Comparison of ENCODE assay signal across 8 mouse cellular contexts in the genomic region with DNA sequence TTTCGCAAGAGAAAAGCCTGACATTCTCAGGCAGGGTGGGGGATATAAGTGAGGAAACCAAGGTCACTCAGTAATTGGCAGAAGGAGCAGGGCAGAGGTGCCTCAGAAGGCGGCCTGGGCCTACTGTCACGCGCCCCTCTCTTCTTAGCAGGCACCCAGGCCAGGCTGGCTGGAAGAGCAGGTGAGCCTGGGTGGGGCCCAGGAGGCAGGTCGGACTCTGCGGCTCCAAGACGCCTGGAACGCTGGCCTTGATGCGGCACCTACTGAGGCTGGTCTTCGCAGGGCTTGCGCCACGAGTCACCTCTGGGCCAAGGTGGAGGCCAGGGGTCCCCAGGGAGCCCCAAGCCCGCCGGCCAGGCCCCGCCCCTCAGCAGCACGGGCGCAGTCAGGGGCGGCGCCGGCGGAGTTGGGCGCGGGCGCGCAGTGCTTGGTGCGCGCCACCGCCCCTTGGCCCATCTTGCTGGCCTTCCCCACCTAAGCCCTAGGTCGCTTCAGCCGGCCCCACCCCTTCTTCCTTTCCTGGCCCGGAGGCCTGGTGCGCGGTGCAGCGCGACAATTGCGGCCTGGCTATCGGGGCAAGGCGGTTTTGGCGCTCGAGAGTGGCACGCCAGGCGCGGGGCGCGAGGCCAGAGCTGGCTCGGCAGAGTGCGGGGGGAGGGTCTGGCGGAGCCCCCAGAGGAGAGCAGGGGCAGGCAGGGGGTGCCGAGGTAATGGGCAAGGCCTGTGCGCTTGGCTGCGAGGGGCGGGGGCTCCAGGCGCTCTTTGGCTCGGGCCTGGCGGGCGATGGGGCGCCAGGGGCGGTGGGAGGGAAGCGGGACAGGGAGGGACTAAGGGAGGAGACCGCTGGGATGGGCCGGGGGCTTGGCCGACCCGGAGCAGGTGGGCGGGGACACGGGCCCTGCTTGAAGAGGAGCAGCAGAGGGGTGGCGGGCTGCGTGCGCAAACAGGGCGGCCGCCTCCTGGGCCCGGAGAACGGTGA. TPM values are rescaled to one million over a fixed set of nuclear protein-coding genes. Genes with fewer than 3 reads are reported as not detected.
DNase-seq lines count a peak whose midpoint lies in the region; ATAC-seq and TF ChIP-seq lines count a peak whose summit lies in the region.

A gene (plus strand): TSS at position 552 of the 979 bp plus-strand sequence.

- H3K36me3 ChIP-seq in embryonic facial prominence, embryonic 15.5 days = no peaks in the 10 kb centered on the region
- H3K36me3 ChIP-seq in heart, embryonic 12.5 days = no peaks in the 10 kb centered on the region
- 0 out of 2 replicates have a peak, but pooled peaks cover 3% of the 10 kb centered on the region for H3K36me3 ChIP-seq in lung, embryonic 14.5 days (ENCODE audit: insufficient read depth)

- peak within 1 kb of the TSS; percentile 57 for H3K9ac ChIP-seq in embryonic facial prominence, embryonic 15.5 days
- peak within 1 kb of the TSS; percentile 58 for H3K9ac ChIP-seq in heart, embryonic 12.5 days
- peak within 1 kb of the TSS; percentile 57 for H3K9ac ChIP-seq in lung, embryonic 14.5 days

- ATAC-seq in embryonic facial prominence, embryonic 15.5 days (ENCODE audit: insufficient number of reproducible peaks, low FRiP score, low TSS enrichment, low read depth) = peak; percentile 91
- ATAC-seq in heart, embryonic 12.5 days (ENCODE audit: insufficient number of reproducible peaks, low FRiP score) = peak; percentile 88
- ATAC-seq in lung, embryonic 14.5 days (ENCODE audit: insufficient read depth) = peak; percentile 97

- TF ChIP-seq CTCF in lung, embryonic 14.5 days (IDR thresholded peaks at IDR 0.05; ENCODE audit: low read depth) = no peak

- no peaks in the 10 kb centered on the region for H3K9me3 ChIP-seq in embryonic facial prominence, embryonic 15.5 days (replicated peaks)
- H3K9me3 ChIP-seq in heart, embryonic 12.5 days (replicated peaks) = no peaks in the 10 kb centered on the region
- no peaks in the 10 kb centered on the region for H3K9me3 ChIP-seq in lung, embryonic 14.5 days (ENCODE audit: low read depth, low read length)

- H3K27me3 ChIP-seq in embryonic facial prominence, embryonic 15.5 days = no peaks in the 10 kb centered on the region; the same call in 1 of the 2 replicates
- peaks cover 34% of the 10 kb centered on the region for H3K27me3 ChIP-seq in heart, embryonic 12.5 days (replicated peaks)
- H3K27me3 ChIP-seq in lung, embryonic 14.5 days (ENCODE audit: insufficient read depth, low read length) = no peaks in the 10 kb centered on the region

- 19% methylated on average over 57 of the region's 72 CpGs for WGBS in embryonic facial prominence, embryonic 15.5 days
- 21% methylated on average over 55 of the region's 72 CpGs for WGBS in heart, embryonic 12.5 days
- WGBS in lung, embryonic 14.5 days = 19% methylated on average over 34 of the region's 72 CpGs

- peak within 1 kb of the TSS; percentile 64 for H3K4me2 ChIP-seq in embryonic facial prominence, embryonic 15.5 days (replicated peaks)
- H3K4me2 ChIP-seq in heart, embryonic 12.5 days = peak within 1 kb of the TSS; percentile 79
- peak within 1 kb of the TSS; percentile 68 for H3K4me2 ChIP-seq in lung, embryonic 14.5 days

- peak within 1 kb of the TSS; percentile 53 for H3K4me3 ChIP-seq in embryonic facial prominence, embryonic 15.5 days (replicated peaks)
- H3K4me3 ChIP-seq in heart, embryonic 12.5 days = peak within 1 kb of the TSS; percentile 56
- H3K4me3 ChIP-seq in lung, embryonic 14.5 days (ENCODE audit: low read depth, low read length) = peak within 1 kb of the TSS; percentile 44

- H3K27ac ChIP-seq in embryonic facial prominence, embryonic 15.5 days (replicated peaks) = no peak within 1 kb of the TSS
- H3K27ac ChIP-seq in heart, embryonic 12.5 days (ENCODE audit: poor library complexity, severe bottlenecking) = no peak within 1 kb of the TSS
- peak within 1 kb of the TSS; percentile 24; the same call in 1 of the 2 replicates for H3K27ac ChIP-seq in lung, embryonic 14.5 days (ENCODE audit: low read depth)

- peak; percentile 25 for DNase-seq in left cerebral cortex, adult 18-20 months (ENCODE audit: low spot score in 2 of 2)
- DNase-seq in left cerebral cortex, adult 11 months (ENCODE audit: low spot score) = no peak
- peak; percentile 11 for DNase-seq in layer of hippocampus, adult 9-11 months
- DNase-seq in lung, embryonic 14.5 days = peak; percentile 78
- peak; percentile 72 for DNase-seq in retina, embryonic 14.5 days (ENCODE audit: low spot score)
- no peak for DNase-seq in T-cell, adult 2 months (ENCODE audit: low spot score)

- H3K4me1 ChIP-seq in embryonic facial prominence, embryonic 15.5 days = no peaks in the 10 kb centered on the region
- H3K4me1 ChIP-seq in heart, embryonic 12.5 days (replicated peaks) = no peaks in the 10 kb centered on the region
- H3K4me1 ChIP-seq in lung, embryonic 14.5 days (ENCODE audit: insufficient read depth) = no peaks in the 10 kb centered on the region

RNA-seq across cellular contexts. Expression of the gene that starts here (rescaled TPM):
- 10 to 100 TPM; 34.8 to 40.8 TPM for total RNA-seq in left cerebral cortex, adult 18-20 months (2021)
- 13.8 and 14.8 TPM in 2 replicates for polyA plus RNA-seq in embryonic facial prominence, embryonic 15.5 days (2015; fragmentation: Nextera tagmentation; extraction: Ambion mirVana)
- polyA plus RNA-seq in heart, embryonic 12.5 days (2016; fragmentation: Nextera tagmentation; extraction: Ambion mirVana) = 6.0 and 6.3 TPM in 2 replicates
- 18.9 and 21.2 TPM in 2 replicates for polyA plus RNA-seq in lung, embryonic 14.5 days (2014; fragmentation: Nextera tagmentation; extraction: Ambion mirVana)

Comparison
In these comparisons a context has a peak if more than half of its experiments do, and no peak if none do; other contexts are left out.
1. DNase-seq: peak in left cerebral cortex, adult 18-20 months (2 of 2), layer of hippocampus, adult 9-11 months (single experiment), lung, embryonic 14.5 days (single experiment) and retina, embryonic 14.5 days (single experiment); none in left cerebral cortex, adult 11 months (single experiment) and T-cell, adult 2 months (single experiment).
2. Peak in every context shown above with its lines, with median percentiles within 50 percentile points of each other: ATAC-seq, H3K4me2 ChIP-seq, H3K4me3 ChIP-seq and H3K9ac ChIP-seq.